Mouse (Mus musculus): ENCODE measurements at regions not wholly inside any gene's neighbourhood (a gene's known extent, or its start where the extent isn't known, plus 50 kb on each side); places are given as distances from the start of the nearest gene placed in this dataset.
A peak's percentile ranks its signal among the peaks of the same experiment; 100 is the strongest.
"Not testable (repeated sequence)": the region's sequence is repeated elsewhere in the genome, so short reads cannot be mapped to it uniquely, and the experiment has no call there.

GRCm38 (mm10) chr6:3319378-3319777 is 80.0 kb downstream of the Samd9l start:
- WGBS = 81% methylated on average over 4 of the region's 4 CpGs
- H3K27me3 ChIP-seq (ENCODE audit: control insufficient read depth, insufficient read depth, low read length) = no peaks in the 10 kb centered on the region
- ATAC-seq (ENCODE audit: low FRiP score) = no peak

GRCm38 (mm10) chr6:3307598-3308220 is 91.7 kb downstream of the Samd9l start:
- DNase-seq (ENCODE audit: low spot score, missing footprints) = peak; percentile 91
- not testable (repeated sequence) for H3K4me3 ChIP-seq (ENCODE audit: low read depth, low read length); H3K9me3 ChIP-seq (ENCODE audit: control insufficient read depth, low read length); H3K4me1 ChIP-seq (ENCODE audit: control insufficient read depth, insufficient read depth, low read length); H3K36me3 ChIP-seq (ENCODE audit: control insufficient read depth, insufficient read depth, low read length); H3K27ac ChIP-seq (ENCODE audit: low read depth, low read length); H3K27me3 ChIP-seq (ENCODE audit: control insufficient read depth, insufficient read depth, low read length)
- ATAC-seq (ENCODE audit: low FRiP score) = peak; percentile 86
- peak overlapping the region; percentile 30 for H3K4me2 ChIP-seq
- under 1% methylated on average over 11 of the region's 11 CpGs for WGBS
- H3K9ac ChIP-seq (ENCODE audit: low read length) = 0 out of 2 replicates have a peak overlapping the region, but pooled peaks have one; percentile 20

More at GRCm38 (mm10) chr6:3319378-3319777, 80.0 kb downstream of the Samd9l start:
- Histone ChIP-seq H3K4me1 (ENCODE audit: control insufficient read depth, insufficient read depth, low read length) (no peaks in the 10 kb centered on the region), H3K36me3 (ENCODE audit: control insufficient read depth, insufficient read depth, low read length) (no peaks in the 10 kb centered on the region), H3K27ac (ENCODE audit: low read depth, low read length) (no peak overlapping the region), H3K4me3 (ENCODE audit: low read depth, low read length) (no peak overlapping the region), H3K4me2 (no peak overlapping the region), H3K9ac (ENCODE audit: low read length) (no peak overlapping the region), H3K9me3 (ENCODE audit: control insufficient read depth, low read length) (no peaks in the 10 kb centered on the region)
- no peak for DNase-seq (ENCODE audit: low spot score, missing footprints)

GRCm38 (mm10) chr6:3304881-3305620 is 94.3 kb downstream of the Samd9l start:
- H3K4me1 ChIP-seq (ENCODE audit: control insufficient read depth, insufficient read depth, low read length); H3K4me3 ChIP-seq (ENCODE audit: low read depth, low read length); H3K9ac ChIP-seq (ENCODE audit: low read length); H3K36me3 ChIP-seq (ENCODE audit: control insufficient read depth, insufficient read depth, low read length); H3K4me2 ChIP-seq; H3K9me3 ChIP-seq (ENCODE audit: control insufficient read depth, low read length); ATAC-seq (ENCODE audit: low FRiP score); DNase-seq (ENCODE audit: low spot score, missing footprints); H3K27ac ChIP-seq (ENCODE audit: low read depth, low read length); H3K27me3 ChIP-seq (ENCODE audit: control insufficient read depth, insufficient read depth, low read length): not testable (repeated sequence)
- 80% methylated on average over 10 of the region's 10 CpGs for WGBS

GRCm38 (mm10) chr6:3293316-3293715 is 106.1 kb downstream of the Samd9l start:
- H3K4me2 ChIP-seq; H3K27ac ChIP-seq (ENCODE audit: low read depth, low read length); H3K9ac ChIP-seq (ENCODE audit: low read length); H3K4me3 ChIP-seq (ENCODE audit: low read depth, low read length); H3K4me1 ChIP-seq (ENCODE audit: control insufficient read depth, insufficient read depth, low read length); ATAC-seq (ENCODE audit: low FRiP score); H3K27me3 ChIP-seq (ENCODE audit: control insufficient read depth, insufficient read depth, low read length); DNase-seq (ENCODE audit: low spot score, missing footprints); H3K36me3 ChIP-seq (ENCODE audit: control insufficient read depth, insufficient read depth, low read length); H3K9me3 ChIP-seq (ENCODE audit: control insufficient read depth, low read length): not testable (repeated sequence)
- 88% methylated on average over 8 of the region's 8 CpGs for WGBS

GRCm38 (mm10) chr6:3291983-3292382 is 107.4 kb downstream of the Samd9l start:
- H3K9ac ChIP-seq (ENCODE audit: low read length); ATAC-seq (ENCODE audit: low FRiP score); DNase-seq (ENCODE audit: low spot score, missing footprints); H3K9me3 ChIP-seq (ENCODE audit: control insufficient read depth, low read length); H3K4me1 ChIP-seq (ENCODE audit: control insufficient read depth, insufficient read depth, low read length); H3K27ac ChIP-seq (ENCODE audit: low read depth, low read length); H3K4me2 ChIP-seq; H3K36me3 ChIP-seq (ENCODE audit: control insufficient read depth, insufficient read depth, low read length); H3K4me3 ChIP-seq (ENCODE audit: low read depth, low read length); H3K27me3 ChIP-seq (ENCODE audit: control insufficient read depth, insufficient read depth, low read length): not testable (repeated sequence)
- 91% methylated on average over 6 of the region's 6 CpGs for WGBS

GRCm38 (mm10) chr6:3268726-3269125 is 130.6 kb downstream of the Samd9l start:
- H3K27ac ChIP-seq (ENCODE audit: low read depth, low read length); H3K4me1 ChIP-seq (ENCODE audit: control insufficient read depth, insufficient read depth, low read length); DNase-seq (ENCODE audit: low spot score, missing footprints); H3K27me3 ChIP-seq (ENCODE audit: control insufficient read depth, insufficient read depth, low read length); H3K4me3 ChIP-seq (ENCODE audit: low read depth, low read length); H3K9me3 ChIP-seq (ENCODE audit: control insufficient read depth, low read length); ATAC-seq (ENCODE audit: low FRiP score); H3K9ac ChIP-seq (ENCODE audit: low read length); H3K4me2 ChIP-seq; H3K36me3 ChIP-seq (ENCODE audit: control insufficient read depth, insufficient read depth, low read length): not testable (repeated sequence)
- 74% methylated on average over 2 of the region's 4 CpGs for WGBS

GRCm38 (mm10) chr6:3265477-3265876 is 133.9 kb downstream of the Samd9l start:
- WGBS = 65% methylated on average over 1 of the region's 1 CpGs
- H3K9ac ChIP-seq (ENCODE audit: low read length); H3K4me1 ChIP-seq (ENCODE audit: control insufficient read depth, insufficient read depth, low read length); ATAC-seq (ENCODE audit: low FRiP score); H3K4me2 ChIP-seq; H3K9me3 ChIP-seq (ENCODE audit: control insufficient read depth, low read length); H3K4me3 ChIP-seq (ENCODE audit: low read depth, low read length); H3K27me3 ChIP-seq (ENCODE audit: control insufficient read depth, insufficient read depth, low read length); H3K36me3 ChIP-seq (ENCODE audit: control insufficient read depth, insufficient read depth, low read length); DNase-seq (ENCODE audit: low spot score, missing footprints); H3K27ac ChIP-seq (ENCODE audit: low read depth, low read length): not testable (repeated sequence)

Measured in midbrain, embryonic 11.5 days (tissue).